ENCODE assay signal across 7 mouse cellular contexts in genomic region chr11:61174821-61175658, GRCm38 (mm10). TPM values are rescaled to one million over a fixed set of nuclear protein-coding genes. Genes with fewer than 3 reads are reported as not detected.
DNase-seq lines count a peak whose midpoint lies in the region; ATAC-seq lines count a peak whose summit lies in the region.

Gene Usp22, minus strand, starts transcription at chr11:61175055.

- peak within 1 kb of the TSS; percentile 38 for H3K4me2 ChIP-seq in embryonic facial prominence, embryonic 11.5 days (ENCODE audit: low read depth, low read length)
- H3K4me2 ChIP-seq in midbrain, embryonic 13.5 days (replicated peaks), result peak within 1 kb of the TSS; percentile 80

- H3K27ac ChIP-seq in embryonic facial prominence, embryonic 11.5 days (replicated peaks; ENCODE audit: low read depth, low read length), result peak within 1 kb of the TSS; percentile 89
- peak within 1 kb of the TSS; percentile 98 for H3K27ac ChIP-seq in limb, embryonic 10.5 days
- H3K27ac ChIP-seq in midbrain, embryonic 13.5 days, result peak within 1 kb of the TSS; percentile 98

- WGBS in embryonic facial prominence, embryonic 11.5 days, result under 1% methylated on average over 58 of the region's 69 CpGs
- under 1% methylated on average over 69 of the region's 69 CpGs for WGBS in limb, embryonic 10.5 days
- WGBS in midbrain, embryonic 13.5 days, result under 1% methylated on average over 68 of the region's 69 CpGs

- no peaks in the 10 kb centered on the region for H3K9me3 ChIP-seq in embryonic facial prominence, embryonic 11.5 days (replicated peaks; ENCODE audit: control insufficient read depth, low read length)
- H3K9me3 ChIP-seq in limb, embryonic 10.5 days (replicated peaks), result no peaks in the 10 kb centered on the region
- H3K9me3 ChIP-seq in midbrain, embryonic 13.5 days, result no peaks in the 10 kb centered on the region

- ATAC-seq in embryonic facial prominence, embryonic 11.5 days (replicated peaks; ENCODE audit: insufficient number of reproducible peaks, low FRiP score, low TSS enrichment, low read depth), result peak; percentile 97
- peak; percentile 86 for ATAC-seq in granulocyte monocyte progenitor cell, adult 5-6 weeks (replicated peaks; ENCODE audit: poor library complexity, severe bottlenecking)
- peak; percentile 98 for ATAC-seq in midbrain, embryonic 13.5 days

- peak within 1 kb of the TSS; percentile 97 for H3K9ac ChIP-seq in embryonic facial prominence, embryonic 11.5 days (replicated peaks; ENCODE audit: low read length)
- peak within 1 kb of the TSS; percentile 100 for H3K9ac ChIP-seq in midbrain, embryonic 13.5 days (replicated peaks)

- peak within 1 kb of the TSS; percentile 98 for H3K4me3 ChIP-seq in embryonic facial prominence, embryonic 11.5 days (ENCODE audit: low read depth, low read length)
- peak within 1 kb of the TSS; percentile 78 for H3K4me3 ChIP-seq in limb, embryonic 10.5 days
- peak within 1 kb of the TSS; percentile 95 for H3K4me3 ChIP-seq in midbrain, embryonic 13.5 days (replicated peaks)

- DNase-seq in adrenal gland, postnatal 14 days, result peak; percentile 100
- peak; percentile 100 for DNase-seq in embryonic facial prominence, embryonic 11.5 days (ENCODE audit: low spot score)
- DNase-seq in kidney, adult 11 months, result peak; percentile 100
- peak; percentile 97 for DNase-seq in limb, embryonic 10.5 days (ENCODE audit: low spot score)
- DNase-seq in spleen, adult 12 weeks (ENCODE audit: low spot score), result peak; percentile 97

- no peaks in the 10 kb centered on the region for H3K4me1 ChIP-seq in embryonic facial prominence, embryonic 11.5 days (ENCODE audit: control insufficient read depth, insufficient read depth, low read length)
- H3K4me1 ChIP-seq in limb, embryonic 10.5 days, result peaks cover 21% of the 10 kb centered on the region
- H3K4me1 ChIP-seq in midbrain, embryonic 13.5 days (replicated peaks), result peaks cover 41% of the 10 kb centered on the region

- no peaks in the 10 kb centered on the region for H3K27me3 ChIP-seq in embryonic facial prominence, embryonic 11.5 days (ENCODE audit: control insufficient read depth, insufficient read depth, low read length)
- no peaks in the 10 kb centered on the region; the same call in 1 of the 2 replicates for H3K27me3 ChIP-seq in limb, embryonic 10.5 days (ENCODE audit: low read depth, poor library complexity, severe bottlenecking)
- H3K27me3 ChIP-seq in midbrain, embryonic 13.5 days, result no peaks in the 10 kb centered on the region

- no peaks in the 10 kb centered on the region for H3K36me3 ChIP-seq in embryonic facial prominence, embryonic 11.5 days (replicated peaks; ENCODE audit: control insufficient read depth, insufficient read depth, low read depth, low read length)
- peaks cover 16% of the 10 kb centered on the region for H3K36me3 ChIP-seq in limb, embryonic 10.5 days
- H3K36me3 ChIP-seq in midbrain, embryonic 13.5 days, result peaks cover 4% of the 10 kb centered on the region; the same call in 1 of the 2 replicates

RNA-seq across cellular contexts. Expression of gene Usp22, which starts in this region (rescaled TPM):
- total RNA-seq in adrenal gland, postnatal 14 days (2021), result 53.0 and 58.2 TPM in 2 replicates
- 222 and 229 TPM in 2 replicates for polyA plus RNA-seq in embryonic facial prominence, embryonic 11.5 days (2014; fragmentation: Nextera tagmentation; extraction: Ambion mirVana)
- total RNA-seq in granulocyte monocyte progenitor cell, adult 5-6 weeks (2014; fragmentation: Nextera tagmentation), result 23.3 and 34.2 TPM in 2 replicates
- 52.4 and 63.5 TPM in 2 replicates for total RNA-seq in granulocyte monocyte progenitor cell, adult 5-6 weeks (2017)
- polyA plus RNA-seq in limb, embryonic 10.5 days (2016; fragmentation: Nextera tagmentation; extraction: Ambion mirVana), result 139 and 168 TPM in 2 replicates
- 368 and 370 TPM in 2 replicates for polyA plus RNA-seq in midbrain, embryonic 13.5 days (2015; fragmentation: Nextera tagmentation; extraction: Ambion mirVana)

Comparison
In these comparisons a context has a peak if more than half of its experiments do, and no peak if none do; other contexts are left out.
1. Peak in every context shown above with its lines: DNase-seq, ATAC-seq, H3K4me3 ChIP-seq and H3K27ac ChIP-seq.